Mouse (Mus musculus) neural tube, embryonic 13.5 days (tissue): Measurements from ENCODE around the gene Slamf9. TPM values are rescaled to one million over a fixed set of nuclear protein-coding genes. Genes with fewer than 3 reads are reported as not detected.

ENCODE experiments used
- ATAC-seq: fragments of 200-750 bp; cut with Nextera tagmentation; 2 replicates; pipeline ENCODE4 v1.8.0; 2017; ENCODE audit warnings: low read depth, mild to moderate bottlenecking, moderate TSS enrichment, moderate library complexity
- H3K27ac ChIP-seq: fragments of 300-500 bp; sonication (generic); replicated peaks from 2 replicates; pipeline ENCODE4 v1.5.1; 2015; ENCODE audit warnings: moderate library complexity, mild to moderate bottlenecking, inconsistent platforms
- H3K27me3 ChIP-seq: fragments of 300-500 bp; sonication (generic); 2 replicates; pipeline ENCODE4 v1.6.1; 2015; ENCODE audit warnings: mild to moderate bottlenecking, inconsistent platforms
- H3K36me3 ChIP-seq: fragments of 300-500 bp; sonication (generic); 2 replicates; pipeline ENCODE4 v1.6.1; 2015; ENCODE audit warnings: mild to moderate bottlenecking, inconsistent platforms
- H3K4me1 ChIP-seq: fragments of 300-500 bp; sonication (generic); replicated peaks from 2 replicates; pipeline ENCODE4 v1.6.1; 2015; ENCODE audit warnings: inconsistent platforms
- H3K4me2 ChIP-seq: fragments of 300-500 bp; sonication (generic); 2 replicates; pipeline ENCODE4 v1.6.1; 2015; ENCODE audit warnings: inconsistent platforms, mild to moderate bottlenecking, moderate library complexity
- H3K4me3 ChIP-seq: fragments of 300-500 bp; sonication (generic); 2 replicates; pipeline ENCODE4 v1.5.1; 2015; ENCODE audit warnings: mild to moderate bottlenecking, inconsistent platforms
- H3K9ac ChIP-seq: fragments of 300-500 bp; sonication (generic); 2 replicates; pipeline ENCODE4 v1.6.1; 2015; ENCODE audit warnings: moderate library complexity, mild to moderate bottlenecking, inconsistent platforms
- H3K9me3 ChIP-seq: fragments of 300-500 bp; sonication (generic); 2 replicates; pipeline ENCODE4 v1.6.1; 2016; ENCODE audit warnings: inconsistent platforms
- WGBS: fragments of 180-500 bp; shearing (Covaris S2); methylation state at CpG from one replicate; pipeline ENCODE4 v1.1.7; 2015; 5-methylcytosine and 5-hydroxymethylcytosine counted together
- polyA plus RNA-seq: library from polyadenylated mRNA; unstranded; fragments of >200 nt; fragmentation: Nextera tagmentation; extraction: Ambion mirVana; gene quantifications from 2 replicates; pipeline ENCODE4 v1.2.1, GENCODE M21; 2015

Gene Slamf9
- polyA plus RNA-seq, 1 experiment from 2014 or later, result not detected

- 77% methylated on average over 10 of the region's 10 CpGs for WGBS
- Histone ChIP-seq H3K36me3 (peaks cover 64% of the 10 kb centered on the region), H3K27me3 (peaks cover 43% of the 10 kb centered on the region)
Observed at GRCm38 (mm10) chr1:172497428-172497827, 22.3 kb downstream of the Slamf9 start.

GRCm38 (mm10) chr1:172499765-172500441 lies 24.7 kb downstream of the Slamf9 start, which contains the start of gene Tagln2:
Gene Tagln2 (plus strand): TSS chr1:172500047.
- Histone ChIP-seq H3K4me1 (peaks cover 53% of the 10 kb centered on the region), H3K4me3 (peak within 1 kb of the TSS; percentile 41), H3K9me3 (no peaks in the 10 kb centered on the region), H3K27me3 (peaks cover 43% of the 10 kb centered on the region), H3K4me2 (peak within 1 kb of the TSS; percentile 61), H3K27ac (peak within 1 kb of the TSS; percentile 74), H3K9ac (peak within 1 kb of the TSS; percentile 71), H3K36me3 (peaks cover 39% of the 10 kb centered on the region)
- peak; percentile 24 for ATAC-seq
- WGBS, result 1% methylated on average over 30 of the region's 30 CpGs

More at GRCm38 (mm10) chr1:172497428-172497827, 22.3 kb downstream of the Slamf9 start:
- no peak overlapping the region for H3K27ac ChIP-seq
- no peak overlapping the region for H3K4me3 ChIP-seq
- ATAC-seq, result no peak
- H3K4me2 ChIP-seq, result no peak overlapping the region
- H3K9me3 ChIP-seq, result no peaks in the 10 kb centered on the region
- no peak overlapping the region for H3K9ac ChIP-seq
- peaks cover 31% of the 10 kb centered on the region for H3K4me1 ChIP-seq

GRCm38 (mm10) chr1:172500451-172501370 lies 25.6 kb downstream of the Slamf9 start:
- peak; percentile 8; the same call in 1 of the 2 replicates for ATAC-seq
- Histone ChIP-seq H3K9me3 (no peaks in the 10 kb centered on the region), H3K9ac (peak overlapping the region; percentile 71), H3K36me3 (peaks cover 35% of the 10 kb centered on the region), H3K27me3 (peaks cover 43% of the 10 kb centered on the region), H3K4me3 (peak overlapping the region; percentile 41), H3K4me2 (peak overlapping the region; percentile 61), H3K27ac (peak overlapping the region; percentile 74), H3K4me1 (peaks cover 57% of the 10 kb centered on the region)
- WGBS, result under 1% methylated on average over 56 of the region's 56 CpGs

GRCm38 (mm10) chr1:172501371-172502144 lies 26.4 kb downstream of the Slamf9 start:
- 23% methylated on average over 13 of the region's 13 CpGs for WGBS
- Histone ChIP-seq H3K9ac (peak overlapping the region; percentile 71), H3K27ac (peak overlapping the region; percentile 76), H3K4me3 (peak overlapping the region; percentile 41), H3K27me3 (peaks cover 43% of the 10 kb centered on the region), H3K36me3 (peaks cover 29% of the 10 kb centered on the region), H3K9me3 (no peaks in the 10 kb centered on the region), H3K4me2 (peak overlapping the region; percentile 61), H3K4me1 (peaks cover 57% of the 10 kb centered on the region)
- peak; percentile 17 for ATAC-seq

- Histone ChIP-seq H3K4me1 (peaks cover 57% of the 10 kb centered on the region), H3K27ac (peak overlapping the region; percentile 76), H3K4me2 (peak overlapping the region; percentile 61), H3K36me3 (peaks cover 20% of the 10 kb centered on the region), H3K9ac (peak overlapping the region; percentile 49), H3K4me3 (peak overlapping the region; percentile 41), H3K9me3 (no peaks in the 10 kb centered on the region), H3K27me3 (peaks cover 43% of the 10 kb centered on the region)
- ATAC-seq, result no peak
- 22% methylated on average over 12 of the region's 13 CpGs for WGBS
Observed at GRCm38 (mm10) chr1:172502145-172503110, 27.3 kb downstream of the Slamf9 start.

- peak overlapping the region; percentile 41; the same call in 1 of the 2 replicates for H3K4me3 ChIP-seq
Observed at GRCm38 (mm10) chr1:172503111-172503997, 28.2 kb downstream of the Slamf9 start.

GRCm38 (mm10) chr1:172504756-172505155 lies 29.6 kb downstream of the Slamf9 start:
- WGBS, result 75% methylated on average over 8 of the region's 8 CpGs
- H3K36me3 ChIP-seq, result peaks cover 7% of the 10 kb centered on the region; the same call in 1 of the 2 replicates
- 0 out of 2 replicates have a peak overlapping the region, but pooled peaks have one; percentile 27 for H3K4me2 ChIP-seq
- H3K27me3 ChIP-seq, result peaks cover 26% of the 10 kb centered on the region
- 0 out of 2 replicates have a peak overlapping the region, but pooled peaks have one; percentile 45 for H3K9ac ChIP-seq
- H3K27ac ChIP-seq, result peak overlapping the region; percentile 52
- peaks cover 58% of the 10 kb centered on the region for H3K4me1 ChIP-seq
- no peak overlapping the region for H3K4me3 ChIP-seq
- no peaks in the 10 kb centered on the region for H3K9me3 ChIP-seq
- no peak for ATAC-seq

More at GRCm38 (mm10) chr1:172503111-172503997, 28.2 kb downstream of the Slamf9 start:
- Histone ChIP-seq H3K9me3 (no peaks in the 10 kb centered on the region), H3K4me2 (peak overlapping the region; percentile 61), H3K36me3 (peaks cover 11% of the 10 kb centered on the region), H3K9ac (peak overlapping the region; percentile 49), H3K4me1 (peaks cover 62% of the 10 kb centered on the region), H3K27ac (peak overlapping the region; percentile 76), H3K27me3 (peaks cover 37% of the 10 kb centered on the region)
- peak; percentile 9 for ATAC-seq
- 23% methylated on average over 14 of the region's 14 CpGs for WGBS

- H3K9ac ChIP-seq, result no peak overlapping the region
- ATAC-seq, result no peak
- 63% methylated on average over 5 of the region's 5 CpGs for WGBS
Observed at GRCm38 (mm10) chr1:172507001-172507400, 31.8 kb downstream of the Slamf9 start.

GRCm38 (mm10) chr1:172507701-172508100 lies 32.5 kb downstream of the Slamf9 start:
- Histone ChIP-seq H3K4me2 (no peak overlapping the region), H3K27ac (no peak overlapping the region), H3K4me3 (no peak overlapping the region), H3K27me3 (no peaks in the 10 kb centered on the region), H3K9me3 (no peaks in the 10 kb centered on the region), H3K36me3 (peaks cover 7% of the 10 kb centered on the region; the same call in 1 of the 2 replicates), H3K4me1 (peaks cover 33% of the 10 kb centered on the region), H3K9ac (no peak overlapping the region)
- no peak for ATAC-seq
- WGBS, result 92% methylated on average over 3 of the region's 3 CpGs

More at GRCm38 (mm10) chr1:172507001-172507400, 31.8 kb downstream of the Slamf9 start:
- no peaks in the 10 kb centered on the region for H3K9me3 ChIP-seq
- peaks cover 7% of the 10 kb centered on the region; the same call in 1 of the 2 replicates for H3K36me3 ChIP-seq
- peaks cover 5% of the 10 kb centered on the region; the same call in 1 of the 2 replicates for H3K27me3 ChIP-seq
- H3K27ac ChIP-seq, result no peak overlapping the region
- no peak overlapping the region for H3K4me3 ChIP-seq
- peaks cover 40% of the 10 kb centered on the region for H3K4me1 ChIP-seq
- H3K4me2 ChIP-seq, result no peak overlapping the region

GRCm38 (mm10) chr1:172508172-172508571 lies 33.0 kb downstream of the Slamf9 start:
- 47% methylated on average over 2 of the region's 2 CpGs for WGBS
- peaks cover 7% of the 10 kb centered on the region; the same call in 1 of the 2 replicates for H3K36me3 ChIP-seq
- no peak for ATAC-seq
- H3K27ac ChIP-seq, result no peak overlapping the region
- no peak overlapping the region for H3K4me3 ChIP-seq
- no peak overlapping the region for H3K9ac ChIP-seq
- peaks cover 31% of the 10 kb centered on the region for H3K4me1 ChIP-seq
- H3K9me3 ChIP-seq, result no peaks in the 10 kb centered on the region
- no peaks in the 10 kb centered on the region for H3K27me3 ChIP-seq
- H3K4me2 ChIP-seq, result no peak overlapping the region
